Mouse (Mus musculus): ENCODE data around the gene Taf1c.

Gene Taf1c

GRCm38 (mm10) chr8:119623061-119623460 is 18.0 kb upstream of the Taf1c start:
- no peak for DNase-seq (ENCODE audit: low spot score)

GRCm38 (mm10) chr8:119622555-119622954 is 17.5 kb upstream of the Taf1c start:
- no peak for DNase-seq (ENCODE audit: low spot score)

GRCm38 (mm10) chr8:119620848-119621465 is 15.9 kb upstream of the Taf1c start:
- DNase-seq (ENCODE audit: low spot score) = no peak

GRCm38 (mm10) chr8:119620116-119620840 is 15.3 kb upstream of the Taf1c start:
- no peak for DNase-seq (ENCODE audit: low spot score)

- no peak for DNase-seq (ENCODE audit: low spot score)
Measured at GRCm38 (mm10) chr8:119618887-119619286, 13.9 kb upstream of the Taf1c start.

- no peak for DNase-seq (ENCODE audit: low spot score)
Measured at GRCm38 (mm10) chr8:119617586-119617985, 12.6 kb upstream of the Taf1c start.

- DNase-seq (ENCODE audit: low spot score) = no peak
Measured at GRCm38 (mm10) chr8:119616811-119617210, 11.8 kb upstream of the Taf1c start.

GRCm38 (mm10) chr8:119616358-119616757 is 11.3 kb upstream of the Taf1c start:
- no peak for DNase-seq (ENCODE audit: low spot score)

GRCm38 (mm10) chr8:119615096-119615495 is 10.1 kb upstream of the Taf1c start:
- DNase-seq (ENCODE audit: low spot score) = no peak

GRCm38 (mm10) chr8:119612471-119612870 is 7.4 kb upstream of the Taf1c start, which contains the start of gene Adad2:
Gene Adad2 (plus strand): TSS chr8:119612747.
- DNase-seq (ENCODE audit: low spot score) = no peak

GRCm38 (mm10) chr8:119606224-119606623 is 1.2 kb upstream of the Taf1c start:
- DNase-seq (ENCODE audit: low spot score) = no peak

- no peak for DNase-seq (ENCODE audit: low spot score)
Measured at GRCm38 (mm10) chr8:119604398-119604803, 621 bp downstream of the Taf1c start.

- DNase-seq (ENCODE audit: low spot score) = no peak
Measured at GRCm38 (mm10) chr8:119603771-119604170, 1.3 kb downstream of the Taf1c start.

GRCm38 (mm10) chr8:119591456-119591855 is 13.6 kb downstream of the Taf1c start:
- no peak for DNase-seq (ENCODE audit: low spot score)

- DNase-seq (ENCODE audit: low spot score) = no peak
Measured at GRCm38 (mm10) chr8:119590348-119590747, 14.7 kb downstream of the Taf1c start.

GRCm38 (mm10) chr8:119588844-119589243 is 16.2 kb downstream of the Taf1c start:
- DNase-seq (ENCODE audit: low spot score) = no peak

- DNase-seq (ENCODE audit: low spot score) = no peak
Measured at GRCm38 (mm10) chr8:119588321-119588720, 16.7 kb downstream of the Taf1c start.

GRCm38 (mm10) chr8:119585901-119586300 is 19.1 kb downstream of the Taf1c start:
- no peak for DNase-seq (ENCODE audit: low spot score)

GRCm38 (mm10) chr8:119580441-119581161 is 24.4 kb downstream of the Taf1c start:
- DNase-seq (ENCODE audit: low spot score) = no peak

GRCm38 (mm10) chr8:119579096-119579495 is 25.9 kb downstream of the Taf1c start:
- no peak for DNase-seq (ENCODE audit: low spot score)

GRCm38 (mm10) chr8:119575366-119575726 is 29.7 kb downstream of the Taf1c start:
- no peak for DNase-seq (ENCODE audit: low spot score)

GRCm38 (mm10) chr8:119574437-119575365 is 30.3 kb downstream of the Taf1c start, which contains the start of the genes Hsdl1 and Dnaaf1:
Gene Hsdl1 (minus strand): TSS chr8:119575183.
Gene Dnaaf1 (plus strand): TSS chr8:119575235.
- peak; percentile 85 for DNase-seq (ENCODE audit: low spot score)
